Mouse (Mus musculus) inflammation-experienced regulatory T-cells (primary cell): ENCODE data around the gene Nol6. TPM values are rescaled to one million over a fixed set of nuclear protein-coding genes. Genes with fewer than 3 reads are reported as not detected.

Experiments
- polyA plus RNA-seq, 2 experiments: library from polyadenylated mRNA; unstranded; fragments of 100-300 nt; shearing (Covaris generic); gene quantifications; one replicate each; pipeline ENCODE4 v1.2.1; 2017

Gene Nol6
- 10 to 100 TPM; 41.8 to 45.2 TPM for polyA plus RNA-seq

DNA sequence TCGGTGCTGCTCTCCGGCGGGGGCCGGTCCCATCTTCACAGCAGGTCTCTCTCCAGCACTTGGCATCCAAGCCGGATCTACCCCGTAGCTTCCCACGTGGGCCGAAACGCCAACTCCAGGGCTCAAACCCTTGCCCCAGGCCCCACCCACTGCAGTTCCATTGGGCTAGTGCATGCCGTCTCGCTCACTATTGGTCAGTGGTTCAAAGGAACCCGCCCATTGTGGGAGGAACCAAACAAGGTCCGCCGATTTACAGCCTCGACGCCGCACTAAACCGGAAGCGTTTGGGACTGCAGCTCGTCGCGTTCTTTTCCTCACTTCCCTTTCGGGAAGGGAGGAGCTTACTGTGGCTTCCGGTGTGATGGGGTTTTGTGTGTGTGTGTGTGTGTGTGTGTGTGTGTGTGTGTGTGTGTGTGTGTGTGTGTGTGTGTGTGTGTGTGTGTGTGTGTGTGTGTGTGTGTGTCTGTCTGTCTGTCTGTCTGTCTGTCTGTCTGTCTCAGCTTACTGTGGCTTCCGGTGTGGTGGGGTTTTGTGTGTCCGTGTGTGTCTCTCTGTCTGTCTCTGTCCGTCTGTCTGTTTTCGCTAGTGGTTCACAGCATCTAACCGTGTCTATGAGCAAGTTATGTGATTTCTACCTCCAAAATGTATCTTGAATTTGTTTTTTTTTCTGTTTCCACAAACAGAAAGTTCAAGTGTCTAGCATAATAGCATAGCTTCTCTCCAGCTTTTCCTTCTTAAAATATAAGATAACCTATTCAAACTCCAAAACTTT is at the start of gene Nol6:
TSS of gene Nol6 (minus strand) at position 276 of the 772 bp plus-strand sequence.

DNA sequence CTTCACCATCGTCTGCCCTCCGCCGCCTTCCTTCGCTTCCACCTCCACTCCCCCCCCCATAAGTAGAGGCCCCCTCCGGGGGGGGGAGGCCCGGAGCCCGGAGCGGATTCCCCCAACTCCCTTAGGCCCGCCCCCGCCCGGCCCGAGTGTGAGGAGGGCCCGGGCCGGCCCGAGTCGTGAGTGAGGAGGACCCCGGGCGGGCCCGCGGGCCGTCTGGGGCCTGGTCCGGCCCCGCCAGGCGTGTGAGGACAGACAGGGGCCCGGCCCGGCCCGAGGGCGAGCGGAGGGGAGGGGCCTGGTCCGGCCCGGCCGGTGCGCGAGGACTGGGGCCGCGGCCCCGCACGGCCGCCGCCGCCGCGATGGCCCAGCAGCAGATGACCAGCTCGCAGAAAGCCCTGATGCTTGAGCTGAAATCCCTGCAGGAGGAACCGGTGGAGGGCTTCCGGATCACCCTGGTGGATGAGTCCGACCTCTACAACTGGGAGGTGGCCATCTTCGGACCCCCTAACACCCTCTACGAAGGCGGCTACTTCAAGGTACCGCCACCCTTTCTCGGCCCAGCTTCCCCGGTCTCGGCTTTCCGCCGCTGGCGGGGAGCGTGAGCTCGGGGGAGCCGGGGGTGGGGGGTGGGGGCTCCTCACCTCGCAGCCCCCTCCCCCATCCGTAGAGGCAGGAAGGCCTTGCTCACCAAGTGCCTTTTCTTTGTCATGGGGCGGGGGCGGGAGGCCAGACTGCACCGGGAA is 11.6 kb upstream of the Nol6 start, which contains the start of gene Ube2r2:
TSS of gene Ube2r2 (plus strand) at position 33 of the 743 bp plus-strand sequence.

DNA sequence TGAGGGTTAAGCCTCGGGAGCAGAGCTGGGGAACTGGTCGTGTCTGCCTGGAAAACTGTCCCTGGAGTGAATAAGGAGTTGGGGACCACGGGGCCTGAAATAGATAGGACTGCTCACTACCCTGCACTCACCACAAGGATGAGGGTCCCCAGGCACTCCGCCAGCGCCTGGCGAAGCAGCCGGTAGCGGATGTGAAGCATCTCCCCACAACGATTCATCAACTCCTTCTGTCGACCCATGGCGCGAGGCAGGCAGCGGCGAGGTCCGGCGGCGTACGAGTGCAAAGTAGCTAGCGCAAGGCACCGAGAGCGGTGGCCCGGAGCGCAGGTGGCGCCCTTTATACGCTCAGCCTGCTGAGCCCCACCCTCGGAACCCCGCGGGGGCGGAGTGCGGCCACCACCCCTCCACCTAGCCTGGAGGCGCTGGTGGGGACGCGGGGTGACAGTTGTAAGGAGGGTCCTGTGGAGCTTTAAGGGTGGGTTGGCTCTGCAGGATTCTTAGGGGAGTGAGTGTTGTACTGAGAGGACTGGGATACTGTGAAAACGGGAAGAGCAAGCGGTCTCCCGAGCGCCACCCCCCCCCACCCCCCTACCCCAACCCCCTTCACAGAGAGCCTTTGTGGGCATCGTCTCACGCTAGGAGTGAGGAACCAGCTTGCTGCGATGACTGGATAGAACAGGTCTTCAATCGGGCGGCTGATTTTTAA is 26.2 kb downstream of the Nol6 start, which contains the start of gene Aqp3:
TSS of gene Aqp3 (minus strand) at position 313 of the 706 bp plus-strand sequence.

Other genes starting within 250 kb of the Nol6 start
- not detected for gene Spink4, start 204.4 kb downstream of the Nol6 start, polyA plus RNA-seq
- gene Bag1, start 176.2 kb downstream of the Nol6 start, polyA plus RNA-seq = 100 to 1,000 TPM; 200 to 201 TPM
- 10 to 100 TPM; 85.1 to 91.0 TPM for gene Chmp5, start 176.0 kb downstream of the Nol6 start, polyA plus RNA-seq
- gene Nfx1, start 153.5 kb downstream of the Nol6 start, polyA plus RNA-seq = 100 to 1,000 TPM in 1 of 2 experiments, 10 to 100 TPM in 1; 93.4 to 103 TPM
- under 1 TPM; 0.37 to 0.44 TPM for gene Aqp7, start 76.3 kb downstream of the Nol6 start, polyA plus RNA-seq
- 10 to 100 TPM; 12.6 to 20.1 TPM for gene Aqp3, start 26.3 kb downstream of the Nol6 start, polyA plus RNA-seq
- 100 to 1,000 TPM; 133 to 136 TPM for gene Ube2r2, start 11.3 kb upstream of the Nol6 start, polyA plus RNA-seq
- 10 to 100 TPM; 52.1 to 66.8 TPM for gene Ubap2, start 150.7 kb upstream of the Nol6 start, polyA plus RNA-seq
- 10 to 100 TPM; 66.3 to 94.5 TPM for gene Dcaf12, start 190.4 kb upstream of the Nol6 start, polyA plus RNA-seq
- gene Ubap1, start 224.5 kb upstream of the Nol6 start, polyA plus RNA-seq = 10 to 100 TPM; 76.2 to 83.2 TPM